Mouse (Mus musculus) MEL (cell line): ENCODE measurements at regions not wholly inside any gene's neighbourhood (a gene's known extent, or its start where the extent isn't known, plus 50 kb on each side); places are given as distances from the start of the nearest gene placed in this dataset.

Experiments
- DNase-seq: peaks from one replicate; pipeline ENCODE4 v3.0.0; 2011; ENCODE audit warnings: low read depth, low spot score
- H3K27ac ChIP-seq: 2 replicates; pipeline ENCODE4 v1.5.1; 2012; ENCODE audit warnings: low read depth, mild to moderate bottlenecking, control low read depth, low read length, moderate library complexity; ENCODE audit not compliant: control insufficient read depth
- H3K27me3 ChIP-seq, 2 experiments: fragments of 150-350 bp in 1 of 2; sonication (generic) in 1 of 2; 2 replicates each; pipeline ENCODE4 v1.6.1; 2012; ENCODE audit warnings: low read length in 2 of 2, mild to moderate bottlenecking in 2 of 2, improper control_type of control experiment in 1 of 2, moderate library complexity in 1 of 2; ENCODE audit not compliant: insufficient read depth in 2 of 2, control insufficient read depth in 1 of 2
- H3K36me3 ChIP-seq, 2 experiments: 2 replicates each; pipeline ENCODE4 v1.6.1; 2012 to 2014; ENCODE audit warnings: low read length in 2 of 2, improper control_type of control experiment in 1 of 2, inconsistent platforms in 1 of 2, mild to moderate bottlenecking in 1 of 2; ENCODE audit not compliant: insufficient read depth in 2 of 2, control insufficient read depth in 1 of 2
- H3K4me1 ChIP-seq, 2 experiments: fragments of 150-350 bp in 1 of 2; sonication (generic) in 1 of 2; 2 replicates each; pipeline ENCODE4 v1.6.1; 2012; ENCODE audit warnings: low read length in 2 of 2, improper control_type of control experiment in 1 of 2, mild to moderate bottlenecking in 1 of 2; ENCODE audit not compliant: insufficient read depth in 2 of 2, control insufficient read depth in 1 of 2
- H3K4me3 ChIP-seq, 2 experiments: fragments of 150-350 bp in 1 of 2; sonication (generic) in 1 of 2; 2 replicates each; pipeline ENCODE4 v1.5.1; 2012; ENCODE audit warnings: low read depth in 2 of 2, low read length in 2 of 2, mild to moderate bottlenecking in 2 of 2, moderate library complexity in 2 of 2, control low read depth in 1 of 2, improper control_type of control experiment in 1 of 2; ENCODE audit not compliant: control insufficient read depth in 1 of 2, insufficient read depth in 1 of 2
- H3K79me2 ChIP-seq: 2 replicates; pipeline ENCODE4 v1.6.1; 2012; ENCODE audit warnings: mild to moderate bottlenecking, low read length, moderate library complexity; ENCODE audit not compliant: control insufficient read depth, poor library complexity, insufficient read depth
- H3K9ac ChIP-seq: 2 replicates; pipeline ENCODE4 v1.6.1; 2012; ENCODE audit warnings: low read depth, mild to moderate bottlenecking, control low read depth, low read length, moderate library complexity; ENCODE audit not compliant: control insufficient read depth, poor library complexity, severe bottlenecking
- H3K9me3 ChIP-seq: fragments of 150-350 bp; sonication (generic); replicated peaks from 2 replicates; pipeline ENCODE4 v1.6.1; 2012; ENCODE audit warnings: mild to moderate bottlenecking, low read length, improper control_type of control experiment, moderate library complexity; ENCODE audit not compliant: insufficient read depth
- CHD1 ChIP-seq: IDR thresholded peaks from 2 replicates; pipeline ENCODE4 v1.6.1; 2012; ENCODE audit warnings: low read depth, mild to moderate bottlenecking, inconsistent platforms, low read length, improper control_type of control experiment
- GABPA ChIP-seq: IDR thresholded peaks from 2 replicates; pipeline ENCODE4 v1.6.1; 2012; ENCODE audit warnings: low read depth, mild to moderate bottlenecking, inconsistent platforms, low read length, improper control_type of control experiment, moderate library complexity
- HCFC1 ChIP-seq: IDR thresholded peaks from 2 replicates; pipeline ENCODE4 v1.6.1; 2012; ENCODE audit warnings: low read depth, mild to moderate bottlenecking, inconsistent platforms, low read length, improper control_type of control experiment, moderate library complexity
- JUND ChIP-seq: IDR thresholded peaks from 2 replicates; pipeline ENCODE4 v1.6.1; 2011; ENCODE audit warnings: low read depth, mild to moderate bottlenecking, improper control_type of control experiment, low read length
- MAFK ChIP-seq: IDR thresholded peaks from 2 replicates; pipeline ENCODE4 v1.6.1; 2011; ENCODE audit warnings: low read depth, mild to moderate bottlenecking, low read length, improper control_type of control experiment, borderline replicate concordance
- MAZ ChIP-seq: IDR thresholded peaks from 2 replicates; pipeline ENCODE4 v1.6.1; 2012; ENCODE audit warnings: low read depth, mild to moderate bottlenecking, inconsistent platforms, low read length, improper control_type of control experiment
- MEF2A ChIP-seq: IDR thresholded peaks from 2 replicates; pipeline ENCODE4 v1.6.1; 2014; ENCODE audit warnings: low read depth, mild to moderate bottlenecking, inconsistent platforms, low read length, improper control_type of control experiment; ENCODE audit not compliant: poor library complexity, insufficient replicate concordance, severe bottlenecking; ENCODE audit errors: extremely low read depth
- MYC ChIP-seq: IDR thresholded peaks from 2 replicates; pipeline ENCODE4 v1.6.1; 2011; ENCODE audit warnings: low read depth, mild to moderate bottlenecking, low read length, improper control_type of control experiment, moderate library complexity
- NELFE ChIP-seq: IDR thresholded peaks from 2 replicates; pipeline ENCODE4 v1.6.1; 2011; ENCODE audit warnings: low read depth, low read length, improper control_type of control experiment
- NRF1 ChIP-seq: IDR thresholded peaks from 2 replicates; pipeline ENCODE4 v1.6.1; 2014; ENCODE audit warnings: low read depth, mild to moderate bottlenecking, inconsistent platforms, low read length, improper control_type of control experiment, moderate library complexity; ENCODE audit not compliant: poor library complexity, insufficient read depth, severe bottlenecking
- POLR2A ChIP-seq, 2 experiments: IDR thresholded peaks; 2 replicates each; pipeline ENCODE4 v1.6.1; 2011 to 2012; ENCODE audit warnings: low read length in 2 of 2, mild to moderate bottlenecking in 2 of 2, control low read depth in 1 of 2, improper control_type of control experiment in 1 of 2, low read depth in 1 of 2, moderate library complexity in 1 of 2; ENCODE audit not compliant: control insufficient read depth in 1 of 2, insufficient read depth in 1 of 2, poor library complexity in 1 of 2
- POLR2AphosphoS2 ChIP-seq: IDR thresholded peaks from 2 replicates; pipeline ENCODE4 v1.6.1; 2011; ENCODE audit warnings: low read length, improper control_type of control experiment
- RAD21 ChIP-seq: IDR thresholded peaks from 2 replicates; pipeline ENCODE4 v1.6.1; 2011; ENCODE audit warnings: mild to moderate bottlenecking, low read depth, low read length, improper control_type of control experiment
- SIN3A ChIP-seq: IDR thresholded peaks from 2 replicates; pipeline ENCODE4 v1.6.1; 2012; ENCODE audit warnings: low read length, improper control_type of control experiment, inconsistent platforms
- SMC3 ChIP-seq: IDR thresholded peaks from 2 replicates; pipeline ENCODE4 v1.6.1; 2011; ENCODE audit warnings: low read depth, low read length, improper control_type of control experiment
- TBP ChIP-seq: IDR thresholded peaks from 2 replicates; pipeline ENCODE4 v1.8.0; 2011; ENCODE audit warnings: low read depth, low read length, improper control_type of control experiment
- TCF12 ChIP-seq: IDR thresholded peaks from 2 replicates; pipeline ENCODE4 v1.6.1; 2014; ENCODE audit warnings: low read depth, mild to moderate bottlenecking, inconsistent platforms, low read length, improper control_type of control experiment, moderate library complexity
- USF1 ChIP-seq: IDR thresholded peaks from 2 replicates; pipeline ENCODE4 v1.6.1; 2014; ENCODE audit warnings: low read depth, mild to moderate bottlenecking, inconsistent platforms, low read length, improper control_type of control experiment, moderate library complexity
- USF2 ChIP-seq, 2 experiments: IDR thresholded peaks; 2 replicates each; pipeline ENCODE4 v1.6.1; 2011 to 2012; ENCODE audit warnings: improper control_type of control experiment in 2 of 2, low read length in 2 of 2, borderline replicate concordance in 1 of 2, inconsistent platforms in 1 of 2, low read depth in 1 of 2, mild to moderate bottlenecking in 1 of 2; ENCODE audit not compliant: insufficient read depth in 1 of 2
- ZC3H11A ChIP-seq: IDR thresholded peaks from 2 replicates; pipeline ENCODE4 v1.6.1; 2012; ENCODE audit warnings: low read depth, mild to moderate bottlenecking, inconsistent platforms, low read length, improper control_type of control experiment

DNA sequence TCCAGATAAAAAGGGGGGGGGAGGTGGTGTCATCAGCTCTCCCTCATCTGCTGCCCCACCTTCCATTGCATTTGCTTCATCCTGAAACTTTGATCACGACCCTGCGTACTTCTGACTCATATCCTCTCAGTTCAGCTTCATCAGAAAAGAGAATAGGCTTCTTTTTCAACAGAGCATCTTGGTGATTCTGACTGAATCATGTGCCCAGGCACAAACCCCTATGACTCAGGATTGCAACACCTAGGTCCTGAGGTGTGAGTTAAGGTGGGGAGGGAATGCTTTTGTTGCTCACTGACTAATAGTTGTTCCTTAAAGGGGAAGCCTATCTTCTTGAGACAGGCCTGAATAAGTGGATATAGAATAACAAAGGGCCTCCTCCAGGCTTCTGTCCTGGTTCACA is 269.2 kb upstream of the Tank start:
- Histone ChIP-seq H3K36me3 (no peaks in the 10 kb centered on the region), H3K27me3 (no peaks in the 10 kb centered on the region), H3K79me2 (no peaks in the 10 kb centered on the region), H3K9me3 (no peaks in the 10 kb centered on the region), H3K9ac (no peak overlapping the region), H3K4me1 (no peaks in the 10 kb centered on the region), H3K4me3 (no peak overlapping the region), H3K27ac (no peak overlapping the region)
- no peak for DNase-seq
- TF ChIP-seq GABPA, result no peak
- no peak for TF ChIP-seq HCFC1
- TF ChIP-seq USF2 (IDR thresholded peaks at IDR 0.05; ENCODE audit: borderline replicate concordance in 1 of 2, insufficient read depth in 1 of 2, low read depth in 1 of 2, low read length in 2 of 2), result no peak
- TF ChIP-seq NRF1, result no peak
- TF ChIP-seq SMC3, result no peak
- no peak for TF ChIP-seq POLR2A (IDR thresholded peaks at IDR 0.05; ENCODE audit: control insufficient read depth in 1 of 2, insufficient read depth in 1 of 2, low read depth in 1 of 2, low read length in 2 of 2, poor library complexity in 1 of 2)

DNA sequence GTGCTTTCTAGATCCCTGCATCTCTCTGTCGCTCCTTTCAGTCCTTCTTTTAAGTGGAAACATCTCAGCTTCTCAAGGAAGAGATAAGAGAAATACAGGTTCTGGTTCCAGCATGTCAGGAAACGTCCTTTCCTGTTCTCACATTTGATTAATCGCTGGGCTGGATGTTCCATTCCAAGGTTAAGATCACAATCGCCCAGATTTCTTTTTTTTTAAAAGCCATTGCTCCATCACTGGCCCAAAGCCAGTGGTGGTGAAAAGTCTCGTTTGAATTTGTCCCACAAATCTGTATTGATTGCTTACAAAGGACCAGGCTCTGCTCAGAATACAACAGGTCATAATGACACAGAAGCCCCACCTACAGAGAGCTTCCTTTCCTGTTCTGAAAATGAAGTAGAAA is 281.2 kb upstream of the Tank start:
- Histone ChIP-seq H3K27ac (no peak overlapping the region), H3K79me2 (no peaks in the 10 kb centered on the region), H3K9ac (no peak overlapping the region), H3K36me3 (no peaks in the 10 kb centered on the region; a peak in 1 of 4 replicates), H3K9me3 (no peaks in the 10 kb centered on the region), H3K4me1 (peaks cover 0 to 7% of the 10 kb centered on the region in 2 experiments; a peak in 1 of 4 replicates), H3K27me3 (peaks cover 0 to 2% of the 10 kb centered on the region in 2 experiments; a peak in 2 of 4 replicates), H3K4me3 (no peak overlapping the region)
- no peak for DNase-seq
- no peak for TF ChIP-seq JUND
- TF ChIP-seq USF1, result no peak
- no peak for TF ChIP-seq MEF2A
- no peak for TF ChIP-seq SMC3
- TF ChIP-seq NELFE, result no peak
- TF ChIP-seq TBP, result no peak
- TF ChIP-seq MAZ, result no peak
- no peak for TF ChIP-seq ZC3H11A

DNA sequence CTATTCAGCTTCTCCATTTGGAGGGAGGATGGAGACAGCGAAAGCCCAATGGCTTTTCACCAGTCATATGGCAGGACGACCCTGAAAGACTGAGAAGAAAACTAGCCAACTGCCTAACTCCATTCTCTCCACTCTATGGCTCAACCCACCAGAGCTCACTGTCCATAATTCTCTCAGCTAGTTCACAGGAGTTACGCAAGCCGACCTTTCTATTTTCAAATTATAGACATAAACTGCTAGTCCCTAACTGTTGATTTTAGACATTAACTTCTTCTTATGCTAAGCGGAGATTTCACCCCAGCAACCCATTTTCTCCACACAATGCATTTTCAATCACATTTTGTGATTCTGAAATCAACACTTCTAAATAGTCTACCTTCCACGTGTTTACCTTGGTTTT is 281.8 kb upstream of the Tank start:
- no peaks in the 10 kb centered on the region for H3K9me3 ChIP-seq
- H3K79me2 ChIP-seq, result no peaks in the 10 kb centered on the region
- H3K4me1 ChIP-seq, result peaks cover 0 to 7% of the 10 kb centered on the region in 2 experiments; a peak in 1 of 4 replicates
- H3K27me3 ChIP-seq, result peaks cover 0 to 2% of the 10 kb centered on the region in 2 experiments; a peak in 2 of 4 replicates
- H3K9ac ChIP-seq, result no peak overlapping the region
- H3K36me3 ChIP-seq, result no peaks in the 10 kb centered on the region; a peak in 1 of 4 replicates
- TF ChIP-seq SIN3A (no peak), GABPA (no peak), MAFK (no peak), SMC3 (no peak), RAD21 (no peak), CHD1 (no peak), MYC (no peak), TCF12 (no peak), POLR2AphosphoS2 (no peak)
- DNase-seq, result no peak
- H3K4me3 ChIP-seq, result no peak overlapping the region
- H3K27ac ChIP-seq, result no peak overlapping the region
